Mouse (Mus musculus) embryonic facial prominence, embryonic 14.5 days (tissue): Measurements from ENCODE around the gene Ghrhr. TPM values are rescaled to one million over a fixed set of nuclear protein-coding genes. Genes with fewer than 3 reads are reported as not detected.

ENCODE experiments used
- ATAC-seq: fragments of 200-750 bp; cut with Nextera tagmentation; 2 replicates; pipeline ENCODE4 v1.8.0; 2017; ENCODE audit warnings: low read depth, moderate number of reproducible peaks, moderate TSS enrichment
- DNase-seq: peaks from one replicate; pipeline ENCODE4 v3.0.0-alpha.2; 2015; ENCODE audit warnings: low spot score
- H3K27ac ChIP-seq: fragments of 300-500 bp; sonication (generic); replicated peaks from 2 replicates; pipeline ENCODE4 v1.5.1; 2014; ENCODE audit warnings: low read depth, mild to moderate bottlenecking, low read length, moderate library complexity
- H3K27me3 ChIP-seq: fragments of 300-500 bp; sonication (generic); replicated peaks from 2 replicates; pipeline ENCODE4 v1.6.1; 2014; ENCODE audit warnings: low read length; ENCODE audit not compliant: control insufficient read depth, insufficient read depth
- H3K36me3 ChIP-seq: fragments of 300-500 bp; sonication (generic); 2 replicates; pipeline ENCODE4 v1.6.1; 2014; ENCODE audit warnings: low read length, mixed read lengths; ENCODE audit not compliant: control insufficient read depth, insufficient read depth
- H3K4me1 ChIP-seq: fragments of 300-500 bp; sonication (generic); 2 replicates; pipeline ENCODE4 v1.6.1; 2014; ENCODE audit warnings: antibody characterized with exemption, low read length; ENCODE audit not compliant: control insufficient read depth, insufficient read depth
- H3K4me2 ChIP-seq: fragments of 300-500 bp; sonication (generic); 2 replicates; pipeline ENCODE4 v1.6.1; 2014; ENCODE audit warnings: low read depth, mild to moderate bottlenecking, low read length, moderate library complexity, mixed read lengths
- H3K4me3 ChIP-seq: fragments of 300-500 bp; sonication (generic); 2 replicates; pipeline ENCODE4 v1.5.1; 2014; ENCODE audit warnings: low read depth, mild to moderate bottlenecking, low read length
- H3K9ac ChIP-seq: fragments of 300-500 bp; sonication (generic); 2 replicates; pipeline ENCODE4 v1.6.1; 2014; ENCODE audit warnings: low read depth, mild to moderate bottlenecking, low read length, moderate library complexity, mixed read lengths
- H3K9me3 ChIP-seq: fragments of 300-500 bp; sonication (generic); 2 replicates; pipeline ENCODE4 v1.6.1; 2016; ENCODE audit warnings: low read length; ENCODE audit not compliant: control insufficient read depth
- WGBS: fragments of 180-500 bp; shearing (Covaris S2); extraction: QIAGEN DNeasy Blood & Tissue Kit; methylation state at CpG from one replicate; pipeline ENCODE4 v1.1.7; 2014; 5-methylcytosine and 5-hydroxymethylcytosine counted together
- polyA plus RNA-seq: library from polyadenylated mRNA; unstranded; fragments of >200 nt; fragmentation: Nextera tagmentation; extraction: Ambion mirVana; gene quantifications from 2 replicates; pipeline ENCODE4 v1.2.1, GENCODE M21; 2014

Ghrhr gene
- polyA plus RNA-seq, 1 experiment from 2014 or later: not detected

GRCm38 (mm10) chr6:55381966-55382365 lies 5.9 kb downstream of the Ghrhr start:
- Histone ChIP-seq H3K4me3 (no peak overlapping the region), H3K9me3 (no peaks in the 10 kb centered on the region), H3K4me2 (no peak overlapping the region), H3K27ac (no peak overlapping the region), H3K9ac (no peak overlapping the region), H3K4me1 (no peaks in the 10 kb centered on the region), H3K27me3 (no peaks in the 10 kb centered on the region), H3K36me3 (no peaks in the 10 kb centered on the region)
- 75% methylated on average over 4 of the region's 4 CpGs for WGBS
- no peak for ATAC-seq
- no peak for DNase-seq

- Histone ChIP-seq H3K9ac (no peak overlapping the region), H3K27ac (no peak overlapping the region), H3K4me3 (no peak overlapping the region), H3K4me2 (no peak overlapping the region), H3K9me3 (no peaks in the 10 kb centered on the region), H3K4me1 (0 out of 2 replicates have a peak, but pooled peaks cover 7% of the 10 kb centered on the region), H3K36me3 (no peaks in the 10 kb centered on the region), H3K27me3 (no peaks in the 10 kb centered on the region)
- 8% methylated on average over 1 of the region's 1 CpGs for WGBS
- ATAC-seq (no peak), DNase-seq (peak; percentile 40)
Measured at GRCm38 (mm10) chr6:55383897-55384296, 7.8 kb downstream of the Ghrhr start.

GRCm38 (mm10) chr6:55384356-55384951 lies 8.4 kb downstream of the Ghrhr start:
- H3K4me3 ChIP-seq: no peak overlapping the region
- H3K36me3 ChIP-seq: no peaks in the 10 kb centered on the region
- DNase-seq (no peak), ATAC-seq (no peak)
- H3K27me3 ChIP-seq: no peaks in the 10 kb centered on the region
- H3K4me2 ChIP-seq: no peak overlapping the region
- H3K9ac ChIP-seq: no peak overlapping the region
- no peaks in the 10 kb centered on the region for H3K9me3 ChIP-seq
- 0 out of 2 replicates have a peak, but pooled peaks cover 8% of the 10 kb centered on the region for H3K4me1 ChIP-seq
- H3K27ac ChIP-seq: no peak overlapping the region
- WGBS: 61% methylated on average over 5 of the region's 5 CpGs

- DNase-seq (peak; percentile 43), ATAC-seq (peak; percentile 73)
- no peak overlapping the region for H3K4me3 ChIP-seq
- no peak overlapping the region for H3K27ac ChIP-seq
- H3K4me2 ChIP-seq: no peak overlapping the region
- no peaks in the 10 kb centered on the region for H3K27me3 ChIP-seq
- no peak overlapping the region for H3K9ac ChIP-seq
- 38% methylated on average over 12 of the region's 12 CpGs for WGBS
- no peaks in the 10 kb centered on the region for H3K9me3 ChIP-seq
- H3K36me3 ChIP-seq: no peaks in the 10 kb centered on the region
- H3K4me1 ChIP-seq: 0 out of 2 replicates have a peak, but pooled peaks cover 8% of the 10 kb centered on the region
Measured at GRCm38 (mm10) chr6:55388546-55389169, 12.6 kb downstream of the Ghrhr start.

- WGBS: 74% methylated on average over 5 of the region's 5 CpGs
- H3K27ac ChIP-seq: no peak overlapping the region
- H3K36me3 ChIP-seq: no peaks in the 10 kb centered on the region
- no peak overlapping the region for H3K9ac ChIP-seq
- H3K27me3 ChIP-seq: no peaks in the 10 kb centered on the region
- no peaks in the 10 kb centered on the region for H3K9me3 ChIP-seq
- H3K4me1 ChIP-seq: 0 out of 2 replicates have a peak, but pooled peaks cover 8% of the 10 kb centered on the region
- ATAC-seq: no peak
- no peak overlapping the region for H3K4me2 ChIP-seq
- no peak overlapping the region for H3K4me3 ChIP-seq
- no peak for DNase-seq
Measured at GRCm38 (mm10) chr6:55389321-55389720, 13.2 kb downstream of the Ghrhr start.

GRCm38 (mm10) chr6:55391814-55392213 lies 15.7 kb downstream of the Ghrhr start:
- DNase-seq: no peak

GRCm38 (mm10) chr6:55392453-55392852 lies 16.4 kb downstream of the Ghrhr start:
- no peak overlapping the region for H3K4me3 ChIP-seq
- no peaks in the 10 kb centered on the region for H3K9me3 ChIP-seq
- ATAC-seq: peak; percentile 48; the same call in 1 of the 2 replicates
- H3K27ac ChIP-seq: no peak overlapping the region
- H3K4me2 ChIP-seq: no peak overlapping the region
- DNase-seq: peak; percentile 85
- no peaks in the 10 kb centered on the region for H3K36me3 ChIP-seq
- WGBS: 13% methylated on average over 4 of the region's 4 CpGs
- no peak overlapping the region for H3K9ac ChIP-seq
- H3K27me3 ChIP-seq: no peaks in the 10 kb centered on the region
- H3K4me1 ChIP-seq: peaks cover 20% of the 10 kb centered on the region; the same call in 1 of the 2 replicates

More at GRCm38 (mm10) chr6:55391814-55392213, 15.7 kb downstream of the Ghrhr start:
- Histone ChIP-seq H3K9ac (no peak overlapping the region), H3K4me3 (no peak overlapping the region), H3K27me3 (no peaks in the 10 kb centered on the region), H3K27ac (no peak overlapping the region), H3K4me1 (peaks cover 17% of the 10 kb centered on the region; the same call in 1 of the 2 replicates), H3K4me2 (no peak overlapping the region), H3K9me3 (no peaks in the 10 kb centered on the region), H3K36me3 (no peaks in the 10 kb centered on the region)
- no peak for ATAC-seq
- WGBS: 55% methylated on average over 4 of the region's 4 CpGs

- no peak overlapping the region for H3K9ac ChIP-seq
- DNase-seq (no peak), ATAC-seq (no peak)
- H3K27ac ChIP-seq: no peak overlapping the region
- H3K4me2 ChIP-seq: no peak overlapping the region
- H3K4me3 ChIP-seq: no peak overlapping the region
- H3K36me3 ChIP-seq: no peaks in the 10 kb centered on the region
- H3K27me3 ChIP-seq: no peaks in the 10 kb centered on the region
- no peaks in the 10 kb centered on the region for H3K9me3 ChIP-seq
- H3K4me1 ChIP-seq: peaks cover 19% of the 10 kb centered on the region
- 80% methylated on average over 10 of the region's 10 CpGs for WGBS
Measured at GRCm38 (mm10) chr6:55394854-55395253, 18.8 kb downstream of the Ghrhr start.
